Mouse (Mus musculus): Measurements from ENCODE around the gene Slc25a53. TPM values are rescaled to one million over a fixed set of nuclear protein-coding genes. Genes with fewer than 3 reads are reported as not detected.

Gene Slc25a53
- polyA plus RNA-seq (2016; fragmentation: Nextera tagmentation; extraction: Ambion mirVana) = 5.1 and 5.4 TPM in 2 replicates

GRCm38 (mm10) chrX:137038000-137038483 lies at the start of gene Slc25a53:
Gene Slc25a53, minus strand, starts transcription at chrX:137038302.
- peak within 1 kb of the TSS; percentile 83 for H3K27ac ChIP-seq (ENCODE audit: poor library complexity, severe bottlenecking)
- H3K27me3 ChIP-seq (replicated peaks) = no peaks in the 10 kb centered on the region
- no peaks in the 10 kb centered on the region for H3K36me3 ChIP-seq
- H3K4me3 ChIP-seq = peak within 1 kb of the TSS; percentile 59
- H3K4me1 ChIP-seq (replicated peaks) = no peaks in the 10 kb centered on the region
- H3K4me2 ChIP-seq = peak within 1 kb of the TSS; percentile 77
- H3K9ac ChIP-seq = peak within 1 kb of the TSS; percentile 74
- ATAC-seq (ENCODE audit: insufficient number of reproducible peaks, low FRiP score) = peak; percentile 87
- 15% methylated on average over 31 of the region's 31 CpGs for WGBS
- no peaks in the 10 kb centered on the region for H3K9me3 ChIP-seq (replicated peaks)

GRCm38 (mm10) chrX:137063202-137063601 lies 25.1 kb upstream of the Slc25a53 start:
- Histone ChIP-seq H3K4me2 (no peak overlapping the region), H3K9me3 (replicated peaks) (no peaks in the 10 kb centered on the region), H3K27ac (ENCODE audit: poor library complexity, severe bottlenecking) (no peak overlapping the region), H3K4me3 (no peak overlapping the region), H3K9ac (no peak overlapping the region), H3K27me3 (replicated peaks) (no peaks in the 10 kb centered on the region), H3K36me3 (no peaks in the 10 kb centered on the region), H3K4me1 (replicated peaks) (no peaks in the 10 kb centered on the region)
- no peak for ATAC-seq (ENCODE audit: insufficient number of reproducible peaks, low FRiP score)
- 79% methylated on average over 9 of the region's 9 CpGs for WGBS

GRCm38 (mm10) chrX:137049425-137050225 lies 11.5 kb upstream of the Slc25a53 start, which contains the start of gene Fam199x:
Gene Fam199x, plus strand, starts transcription at chrX:137049594.
- Histone ChIP-seq H3K27me3 (replicated peaks) (0 out of 2 replicates have a peak, but pooled peaks cover 6% of the 10 kb centered on the region), H3K4me3 (peak within 1 kb of the TSS; percentile 87), H3K4me1 (replicated peaks) (no peaks in the 10 kb centered on the region), H3K36me3 (no peaks in the 10 kb centered on the region), H3K27ac (ENCODE audit: poor library complexity, severe bottlenecking) (peak within 1 kb of the TSS; percentile 47; the same call in 1 of the 2 replicates), H3K9me3 (replicated peaks) (no peaks in the 10 kb centered on the region), H3K9ac (peak within 1 kb of the TSS; percentile 85), H3K4me2 (peak within 1 kb of the TSS; percentile 73)
- WGBS = 8% methylated on average over 48 of the region's 62 CpGs
- peak; percentile 93 for ATAC-seq (ENCODE audit: insufficient number of reproducible peaks, low FRiP score)

- 13% methylated on average over 10 of the region's 11 CpGs for WGBS
- Histone ChIP-seq H3K4me2 (peak overlapping the region; percentile 73), H3K9me3 (replicated peaks) (no peaks in the 10 kb centered on the region), H3K4me3 (peak overlapping the region; percentile 87), H3K36me3 (no peaks in the 10 kb centered on the region), H3K27ac (ENCODE audit: poor library complexity, severe bottlenecking) (no peak overlapping the region), H3K4me1 (replicated peaks) (no peaks in the 10 kb centered on the region), H3K27me3 (replicated peaks) (0 out of 2 replicates have a peak, but pooled peaks cover 6% of the 10 kb centered on the region), H3K9ac (peak overlapping the region; percentile 85; the same call in 1 of the 2 replicates)
- ATAC-seq (ENCODE audit: insufficient number of reproducible peaks, low FRiP score) = no peak
Measured at GRCm38 (mm10) chrX:137049060-137049424, 10.9 kb upstream of the Slc25a53 start.

- no peak overlapping the region for H3K9ac ChIP-seq
- no peaks in the 10 kb centered on the region for H3K4me1 ChIP-seq (replicated peaks)
- peak overlapping the region; percentile 53 for H3K4me2 ChIP-seq
- peak overlapping the region; percentile 83; the same call in 1 of the 2 replicates for H3K27ac ChIP-seq (ENCODE audit: poor library complexity, severe bottlenecking)
- no peaks in the 10 kb centered on the region for H3K36me3 ChIP-seq
- no peak for ATAC-seq (ENCODE audit: insufficient number of reproducible peaks, low FRiP score)
- no peaks in the 10 kb centered on the region for H3K27me3 ChIP-seq (replicated peaks)
- peak overlapping the region; percentile 59 for H3K4me3 ChIP-seq
- H3K9me3 ChIP-seq (replicated peaks) = no peaks in the 10 kb centered on the region
- WGBS = 35% methylated on average over 7 of the region's 7 CpGs
Measured at GRCm38 (mm10) chrX:137038502-137038901, 400 bp upstream of the Slc25a53 start.

- Histone ChIP-seq H3K9ac (peak overlapping the region; percentile 74), H3K36me3 (no peaks in the 10 kb centered on the region), H3K27ac (ENCODE audit: poor library complexity, severe bottlenecking) (no peak overlapping the region), H3K9me3 (replicated peaks) (no peaks in the 10 kb centered on the region), H3K4me3 (peak overlapping the region; percentile 59), H3K4me2 (peak overlapping the region; percentile 77), H3K4me1 (replicated peaks) (no peaks in the 10 kb centered on the region), H3K27me3 (replicated peaks) (no peaks in the 10 kb centered on the region)
- 18% methylated on average over 12 of the region's 12 CpGs for WGBS
- ATAC-seq (ENCODE audit: insufficient number of reproducible peaks, low FRiP score) = no peak
Measured at GRCm38 (mm10) chrX:137037470-137037999, 567 bp downstream of the Slc25a53 start.

GRCm38 (mm10) chrX:137034322-137034721 lies 3.8 kb downstream of the Slc25a53 start:
- Histone ChIP-seq H3K9ac (no peak overlapping the region), H3K36me3 (no peaks in the 10 kb centered on the region), H3K27ac (ENCODE audit: poor library complexity, severe bottlenecking) (no peak overlapping the region), H3K4me2 (no peak overlapping the region), H3K27me3 (replicated peaks) (no peaks in the 10 kb centered on the region), H3K4me3 (no peak overlapping the region), H3K9me3 (replicated peaks) (no peaks in the 10 kb centered on the region), H3K4me1 (replicated peaks) (no peaks in the 10 kb centered on the region)
- 71% methylated on average over 4 of the region's 4 CpGs for WGBS
- ATAC-seq (ENCODE audit: insufficient number of reproducible peaks, low FRiP score) = no peak

- Histone ChIP-seq H3K4me2 (no peak overlapping the region), H3K9ac (no peak overlapping the region), H3K36me3 (no peaks in the 10 kb centered on the region; the same call in 1 of the 2 replicates), H3K4me1 (replicated peaks) (no peaks in the 10 kb centered on the region), H3K27ac (ENCODE audit: poor library complexity, severe bottlenecking) (no peak overlapping the region), H3K9me3 (replicated peaks) (no peaks in the 10 kb centered on the region), H3K4me3 (no peak overlapping the region), H3K27me3 (replicated peaks) (no peaks in the 10 kb centered on the region)
- WGBS = 82% methylated on average over 5 of the region's 5 CpGs
- no peak for ATAC-seq (ENCODE audit: insufficient number of reproducible peaks, low FRiP score)
Measured at GRCm38 (mm10) chrX:137031726-137032125, 6.4 kb downstream of the Slc25a53 start.

GRCm38 (mm10) chrX:137030916-137031315 lies 7.2 kb downstream of the Slc25a53 start:
- H3K27me3 ChIP-seq (replicated peaks) = no peaks in the 10 kb centered on the region
- no peaks in the 10 kb centered on the region; the same call in 1 of the 2 replicates for H3K36me3 ChIP-seq
- no peaks in the 10 kb centered on the region for H3K9me3 ChIP-seq (replicated peaks)
- WGBS = 91% methylated on average over 8 of the region's 8 CpGs
- H3K4me1 ChIP-seq (replicated peaks) = no peaks in the 10 kb centered on the region
- no peak overlapping the region for H3K4me3 ChIP-seq
- H3K4me2 ChIP-seq = no peak overlapping the region
- no peak overlapping the region for H3K9ac ChIP-seq
- H3K27ac ChIP-seq (ENCODE audit: poor library complexity, severe bottlenecking) = no peak overlapping the region
- ATAC-seq (ENCODE audit: insufficient number of reproducible peaks, low FRiP score) = no peak

GRCm38 (mm10) chrX:137019310-137019709 lies 18.8 kb downstream of the Slc25a53 start:
- no peaks in the 10 kb centered on the region for H3K9me3 ChIP-seq (replicated peaks)
- ATAC-seq (ENCODE audit: insufficient number of reproducible peaks, low FRiP score) = no peak
- 0 out of 2 replicates have a peak, but pooled peaks cover 7% of the 10 kb centered on the region for H3K36me3 ChIP-seq
- 0 out of 2 replicates have a peak, but pooled peaks cover 2% of the 10 kb centered on the region for H3K4me1 ChIP-seq (replicated peaks)
- 20% methylated on average over 1 of the region's 1 CpGs for whole genome bisulfite sequencing
- H3K27ac ChIP-seq (ENCODE audit: poor library complexity, severe bottlenecking) = no peak overlapping the region
- no peak overlapping the region for H3K4me3 ChIP-seq
- H3K9ac ChIP-seq = no peak overlapping the region
- no peaks in the 10 kb centered on the region for H3K27me3 ChIP-seq (replicated peaks)
- no peak overlapping the region for H3K4me2 ChIP-seq

- no peaks in the 10 kb centered on the region for H3K9me3 ChIP-seq (replicated peaks)
- WGBS = 75% methylated on average over 1 of the region's 1 CpGs
- H3K27ac ChIP-seq (ENCODE audit: poor library complexity, severe bottlenecking) = no peak overlapping the region
- H3K4me1 ChIP-seq (replicated peaks) = 0 out of 2 replicates have a peak, but pooled peaks cover 2% of the 10 kb centered on the region
- ATAC-seq (ENCODE audit: insufficient number of reproducible peaks, low FRiP score) = no peak
- 0 out of 2 replicates have a peak, but pooled peaks cover 8% of the 10 kb centered on the region for H3K36me3 ChIP-seq
- no peak overlapping the region for H3K4me3 ChIP-seq
- no peak overlapping the region for H3K4me2 ChIP-seq
- no peaks in the 10 kb centered on the region for H3K27me3 ChIP-seq (replicated peaks)
- H3K9ac ChIP-seq = no peak overlapping the region
Measured at GRCm38 (mm10) chrX:137017668-137018067, 20.4 kb downstream of the Slc25a53 start.

Data from heart, embryonic 12.5 days (tissue).